Mouse (Mus musculus) lung, adult 2 months (tissue): ENCODE results near the gene Zbtb16. TPM values are rescaled to one million over a fixed set of nuclear protein-coding genes. Genes with fewer than 3 reads are reported as not detected.

ENCODE experiments used
- DNase-seq: peaks from one replicate; pipeline ENCODE4 v3.0.0; 2022
- H3K4me1 ChIP-seq: fragments of 200-500 bp; 2 replicates; pipeline ENCODE4 v1.6.1; 2011; ENCODE audit warnings: low read length; ENCODE audit not compliant: control insufficient read depth, insufficient read depth
- H3K4me3 ChIP-seq: fragments of 200-500 bp; replicated peaks from 2 replicates; pipeline ENCODE3; 2011; ENCODE audit warnings: low read depth, mild to moderate bottlenecking, control low read depth, low read length; ENCODE audit errors: extremely low read depth
- CTCF ChIP-seq: fragments of 200-500 bp; IDR thresholded peaks from 2 replicates; pipeline ENCODE4 v1.5.1; 2011; ENCODE audit warnings: mild to moderate bottlenecking, low read length, control low read depth; ENCODE audit not compliant: insufficient read depth
- POLR2A ChIP-seq: fragments of 200-500 bp; IDR thresholded peaks from 2 replicates; pipeline ENCODE4 v1.6.1; 2011; ENCODE audit warnings: low read depth, mild to moderate bottlenecking, control low read depth, low read length, borderline replicate concordance; ENCODE audit errors: extremely low read depth
- WGBS: fragments of 180-500 bp; shearing (Covaris S2); methylation state at CpG from one replicate; pipeline ENCODE4 v1.1.7; 2018; 5-methylcytosine and 5-hydroxymethylcytosine counted together
- polyA plus RNA-seq: library from polyadenylated mRNA; depleted of rRNA; stranded (reverse); fragments of >200 nt; gene quantifications from 2 replicates; pipeline ENCODE4 v1.2.3, GENCODE M21; 2012

The Zbtb16 gene
- polyA plus RNA-seq, 1 experiment, result 16.0 TPM

GRCm38 (mm10) chr9:48806591-48806990 is 29.4 kb downstream of the Zbtb16 start:
- Histone ChIP-seq H3K4me3 (no peak overlapping the region), H3K4me1 (peaks cover 7% of the 10 kb centered on the region)
- TF ChIP-seq POLR2A (no peak), CTCF (no peak)
- 79% methylated on average over 6 of the region's 6 CpGs for WGBS
- no peak for DNase-seq

- 72% methylated on average over 8 of the region's 8 CpGs for WGBS
- no peak for DNase-seq
- Histone ChIP-seq H3K4me1 (peaks cover 7% of the 10 kb centered on the region), H3K4me3 (no peak overlapping the region)
- TF ChIP-seq POLR2A (no peak), CTCF (no peak)
These were observed 30.2 kb downstream of the Zbtb16 start for GRCm38 (mm10) chr9:48805850-48806249.

- TF ChIP-seq POLR2A, result no peak
- TF ChIP-seq CTCF, result no peak
- no peak for DNase-seq
- peaks cover 5% of the 10 kb centered on the region for H3K4me1 ChIP-seq
- no peak overlapping the region for H3K4me3 ChIP-seq
- 53% methylated on average over 6 of the region's 6 CpGs for WGBS
These were observed 31.5 kb downstream of the Zbtb16 start for GRCm38 (mm10) chr9:48804509-48804908.

GRCm38 (mm10) chr9:48803460-48804240 is 32.4 kb downstream of the Zbtb16 start:
- WGBS, result 94% methylated on average over 27 of the region's 27 CpGs
- TF ChIP-seq CTCF, result no peak
- no peak for TF ChIP-seq POLR2A

GRCm38 (mm10) chr9:48802374-48802773 is 33.6 kb downstream of the Zbtb16 start:
- no peak for TF ChIP-seq CTCF
- no peak for TF ChIP-seq POLR2A
- no peak overlapping the region for H3K4me3 ChIP-seq
- DNase-seq, result no peak
- WGBS, result 62% methylated on average over 5 of the region's 5 CpGs
- H3K4me1 ChIP-seq, result peaks cover 3% of the 10 kb centered on the region

More at GRCm38 (mm10) chr9:48803460-48804240, 32.4 kb downstream of the Zbtb16 start:
- no peak overlapping the region for H3K4me3 ChIP-seq
- H3K4me1 ChIP-seq, result peaks cover 5% of the 10 kb centered on the region
- DNase-seq, result no peak

- no peak for DNase-seq
- no peak for TF ChIP-seq POLR2A
- TF ChIP-seq CTCF, result no peak
- peaks cover 3% of the 10 kb centered on the region for H3K4me1 ChIP-seq
- no peak overlapping the region for H3K4me3 ChIP-seq
- WGBS, result 94% methylated on average over 5 of the region's 5 CpGs
These were observed 34.7 kb downstream of the Zbtb16 start for GRCm38 (mm10) chr9:48801322-48801721.

- Histone ChIP-seq H3K4me1 (peaks cover 3% of the 10 kb centered on the region), H3K4me3 (no peak overlapping the region)
- WGBS, result 71% methylated on average over 8 of the region's 8 CpGs
- no peak for DNase-seq
- TF ChIP-seq CTCF (no peak), POLR2A (no peak)
These were observed 35.4 kb downstream of the Zbtb16 start for GRCm38 (mm10) chr9:48800627-48801026.

- no peak overlapping the region for H3K4me3 ChIP-seq
- DNase-seq, result no peak
- WGBS, result 83% methylated on average over 6 of the region's 6 CpGs
- TF ChIP-seq CTCF (no peak), POLR2A (no peak)
- H3K4me1 ChIP-seq, result peaks cover 25% of the 10 kb centered on the region
These were observed 38.0 kb downstream of the Zbtb16 start for GRCm38 (mm10) chr9:48798044-48798443.

- WGBS, result 62% methylated on average over 11 of the region's 11 CpGs
- H3K4me3 ChIP-seq, result no peak overlapping the region
- no peak for DNase-seq
- H3K4me1 ChIP-seq, result peaks cover 28% of the 10 kb centered on the region
- TF ChIP-seq CTCF (no peak), POLR2A (no peak)
These were observed 39.7 kb downstream of the Zbtb16 start for GRCm38 (mm10) chr9:48796267-48796822.

- DNase-seq, result no peak
- WGBS, result 73% methylated on average over 10 of the region's 10 CpGs
- TF ChIP-seq POLR2A (no peak), CTCF (no peak)
- Histone ChIP-seq H3K4me3 (no peak overlapping the region), H3K4me1 (peaks cover 28% of the 10 kb centered on the region)
These were observed 40.3 kb downstream of the Zbtb16 start for GRCm38 (mm10) chr9:48795740-48796139.
